In the genomic region with DNA sequence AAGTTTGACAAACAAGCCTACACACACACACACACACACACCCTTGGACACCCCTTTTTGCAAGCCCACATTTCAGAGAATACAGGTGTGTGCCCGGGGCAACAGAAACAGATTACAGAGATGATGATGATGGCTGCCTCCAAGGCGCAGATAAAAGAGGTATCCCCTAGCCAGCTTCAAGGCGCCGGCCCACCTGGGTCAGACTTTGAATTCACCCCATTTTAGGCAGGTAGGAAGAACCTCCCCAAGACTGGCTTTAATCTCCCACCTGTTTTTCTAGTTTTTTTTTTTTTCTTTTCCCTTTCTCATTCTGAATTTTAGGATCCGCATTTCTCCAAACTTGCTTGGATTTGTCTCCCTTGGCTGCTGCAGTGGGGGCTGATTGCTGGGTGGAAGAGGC, we compare ENCODE assay signal across 8 mouse cellular contexts. TPM values are rescaled to one million over a fixed set of nuclear protein-coding genes. Genes with fewer than 3 reads are reported as not detected.
DNase-seq lines count a peak whose midpoint lies in the region; ATAC-seq and TF ChIP-seq lines count a peak whose summit lies in the region.

No protein-coding gene starts in this region.

- H3K4me3 ChIP-seq in gastrocnemius, adult 2 months: peak overlapping the region; percentile 98
- H3K4me3 ChIP-seq in liver, embryonic 14.5 days (ENCODE audit: insufficient read depth in 1 of 2, low read depth in 2 of 2, low read length in 2 of 2): peak overlapping the region; percentile 57 to 68

- peak overlapping the region; percentile 87 for H3K27ac ChIP-seq in gastrocnemius, adult 2 months
- H3K27ac ChIP-seq in liver, embryonic 14.5 days: no peak overlapping the region

- WGBS in liver, embryonic 14.5 days (ENCODE audit: insufficient replicate concordance): 22% methylated on average over 5 of the region's 5 CpGs

- H3K4me1 ChIP-seq in liver, embryonic 14.5 days (replicated peaks; ENCODE audit: control insufficient read depth in 2 of 2, insufficient read depth in 2 of 2, low read length in 1 of 2): no peaks in the 10 kb centered on the region; a peak in 1 of 4 replicates

- peak overlapping the region; percentile 75 for H3K4me2 ChIP-seq in liver, embryonic 14.5 days (ENCODE audit: low read depth)

- intact Hi-C loops in gastrocnemius, adult 2 months (cut with DNase I): loop anchor here (5.0 to 10.0 kb wide), 2 partner anchors 152 to 264 kb away; partner anchors contain the start of gene Cbr4
- intact Hi-C loops in left cerebral cortex, postnatal 25 days (cut with DNase I): loop anchor here (5.0 to 10.0 kb wide), 3 partner anchors 101 to 259 kb away; no protein-coding TSS in a partner anchor

- no peak for TF ChIP-seq EP300 in liver, embryonic 14.5 days (IDR thresholded peaks at IDR 0.05; ENCODE audit: low read depth)

- H3K27me3 ChIP-seq in liver, embryonic 14.5 days (ENCODE audit: control insufficient read depth, insufficient read depth, low read length): peaks cover 7% of the 10 kb centered on the region

- no peak for DNase-seq in gastrocnemius, adult 2 months
- DNase-seq in gastrocnemius, adult 18-20 months (ENCODE audit: low spot score): no peak
- DNase-seq in thymus, postnatal 14 days: peak; percentile 23
- DNase-seq in thymus, adult 18-20 months: no peak
- no peak for DNase-seq in liver, embryonic 14.5 days (ENCODE audit: low read depth in 3 of 3, low spot score in 3 of 3)
- no peak for DNase-seq in retina, embryonic 14.5 days (ENCODE audit: low spot score)
- no peak for DNase-seq in retina, postnatal 1 day
- DNase-seq in left cerebral cortex, postnatal 25 days (ENCODE audit: low spot score in 2 of 2): no peak

- no peak overlapping the region for H3K9ac ChIP-seq in liver, embryonic 14.5 days (replicated peaks)

- no peak for ATAC-seq in liver, embryonic 14.5 days (ENCODE audit: insufficient read depth)

- H3K9me3 ChIP-seq in liver, embryonic 14.5 days (ENCODE audit: control insufficient read depth, low read length): no peaks in the 10 kb centered on the region

- TF ChIP-seq CTCF in gastrocnemius, adult 2 months (IDR thresholded peaks at IDR 0.05): no peak
- TF ChIP-seq CTCF in liver, embryonic 14.5 days (IDR thresholded peaks at IDR 0.05; ENCODE audit: low read depth): no peak

- H3K36me3 ChIP-seq in liver, embryonic 14.5 days (replicated peaks; ENCODE audit: control insufficient read depth, insufficient read depth, low read depth): no peaks in the 10 kb centered on the region

RNA-seq across cellular contexts. Expression of gene Sh3rf1, which starts 0.4 kb away (rescaled TPM):
- 1 to 10 TPM; 1.2 to 1.8 TPM for total RNA-seq in gastrocnemius, adult 2 months (2021)
- 1 to 10 TPM; 1.0 to 2.8 TPM for total RNA-seq in gastrocnemius, adult 18-20 months (2021)
- 0.55 and 0.61 TPM in 2 replicates for polyA plus RNA-seq in liver, embryonic 14.5 days (2012; rRNA removed)
- 0.75 and 0.85 TPM in 2 replicates for polyA plus RNA-seq in liver, embryonic 14.5 days (2014; fragmentation: Nextera tagmentation; extraction: Ambion mirVana)
- 10 to 100 TPM; 36.8 to 39.8 TPM for total RNA-seq in left cerebral cortex, postnatal 25 days (2021)

Comparison
In these comparisons a context has a peak if more than half of its experiments do, and no peak if none do; other contexts are left out.
1. RNA of gene Sh3rf1, which starts 0.4 kb away (total RNA-seq): 36.8 to 39.8 TPM in left cerebral cortex, postnatal 25 days; 1.0 to 2.8 TPM in gastrocnemius, adult 18-20 months and 1.2 to 1.8 TPM in gastrocnemius, adult 2 months; every median in the first group is over 4 times any median in the second.